Comparison of ENCODE assay signal across 9 mouse cellular contexts in the genomic region with DNA sequence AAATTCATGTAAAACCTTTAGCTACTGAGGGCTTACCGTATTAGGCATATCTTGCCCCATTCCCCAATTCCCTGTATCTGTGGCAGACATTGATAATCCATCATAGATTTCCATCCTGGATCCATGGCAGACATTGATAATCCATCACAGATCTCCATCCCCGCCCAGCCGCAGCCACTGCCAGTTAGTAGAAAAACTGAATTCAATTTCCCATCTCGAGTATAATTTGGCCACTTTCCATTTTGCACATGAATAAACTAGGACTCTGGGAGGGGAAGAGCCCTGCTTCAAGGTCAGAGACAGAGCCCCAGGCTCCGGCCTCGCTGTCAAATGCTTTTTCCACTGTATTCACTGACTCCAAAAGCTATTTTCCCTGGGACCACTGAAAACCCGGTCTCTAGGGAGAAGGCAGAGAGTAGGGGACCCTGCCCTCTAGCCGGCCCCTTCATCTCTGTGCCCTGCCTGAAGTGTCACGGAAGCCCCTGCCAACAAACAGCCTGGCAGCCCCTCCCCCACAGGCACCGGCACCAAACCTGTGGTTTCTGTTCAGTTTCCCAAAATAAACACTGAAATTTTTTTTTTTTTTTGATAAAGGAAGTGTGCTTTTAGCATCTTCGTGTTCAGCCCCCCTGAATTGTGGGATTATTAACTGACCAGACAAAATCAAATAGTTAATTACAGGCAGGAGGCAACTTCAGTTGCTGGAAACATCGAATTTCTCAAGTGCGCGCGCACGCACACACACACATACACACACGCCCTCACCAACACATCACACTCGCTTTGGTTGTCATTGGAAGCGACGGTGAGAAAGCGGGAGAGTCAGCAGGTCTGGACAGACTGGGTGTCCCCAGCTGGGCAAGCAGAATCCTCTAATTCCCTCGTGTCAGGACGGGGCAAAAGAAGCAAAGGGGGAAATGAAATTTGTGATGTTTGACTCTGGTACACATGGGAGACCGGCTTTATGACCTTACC. TPM values are rescaled to one million over a fixed set of nuclear protein-coding genes. Genes with fewer than 3 reads are reported as not detected.
DNase-seq lines count a peak whose midpoint lies in the region; ATAC-seq lines count a peak whose summit lies in the region.
"Had no signal": no experiment of that assay in that cellular context is flagged by ENCODE, and none has a peak within 500 bp of the region (broad histone marks: within the 10 kb centered on the region; RNA-seq: fewer than 3 reads in every experiment).

No protein-coding gene starts in this region.

- 38% methylated on average over 24 of the region's 24 CpGs for WGBS in lung, embryonic 15.5 days
- WGBS in embryonic facial prominence, embryonic 11.5 days: 55% methylated on average over 24 of the region's 24 CpGs
- 63% methylated on average over 24 of the region's 24 CpGs for WGBS in limb, embryonic 11.5 days

- no peaks in the 10 kb centered on the region for H3K27me3 ChIP-seq in lung, embryonic 15.5 days
- no peaks in the 10 kb centered on the region for H3K27me3 ChIP-seq in embryonic facial prominence, embryonic 11.5 days (ENCODE audit: control insufficient read depth, insufficient read depth, low read length)
- no peaks in the 10 kb centered on the region for H3K27me3 ChIP-seq in limb, embryonic 11.5 days (ENCODE audit: control insufficient read depth, insufficient read depth, low read length)

- peak overlapping the region; percentile 52 for H3K4me2 ChIP-seq in lung, embryonic 15.5 days
- peak overlapping the region; percentile 22 for H3K4me2 ChIP-seq in embryonic facial prominence, embryonic 11.5 days (ENCODE audit: low read depth, low read length)
- peak overlapping the region; percentile 20; the same call in 1 of the 2 replicates for H3K4me2 ChIP-seq in limb, embryonic 11.5 days (ENCODE audit: low read depth, severe bottlenecking)

- no peaks in the 10 kb centered on the region for H3K9me3 ChIP-seq in lung, embryonic 15.5 days
- no peaks in the 10 kb centered on the region for H3K9me3 ChIP-seq in embryonic facial prominence, embryonic 11.5 days (replicated peaks; ENCODE audit: control insufficient read depth, low read length)
- no peaks in the 10 kb centered on the region for H3K9me3 ChIP-seq in limb, embryonic 11.5 days (ENCODE audit: control insufficient read depth, low read length)

- no peak overlapping the region for H3K27ac ChIP-seq in lung, embryonic 15.5 days
- no peak overlapping the region for H3K27ac ChIP-seq in embryonic facial prominence, embryonic 11.5 days (replicated peaks; ENCODE audit: low read depth, low read length)
- no peak overlapping the region for H3K27ac ChIP-seq in limb, embryonic 11.5 days (replicated peaks; ENCODE audit: low read depth, low read length)
- H3K27ac ChIP-seq: left cerebral cortex, adult 2 months had no signal

- H3K4me1 ChIP-seq in lung, embryonic 15.5 days: peaks cover 4% of the 10 kb centered on the region; the same call in 1 of the 2 replicates
- no peaks in the 10 kb centered on the region for H3K4me1 ChIP-seq in embryonic facial prominence, embryonic 11.5 days (ENCODE audit: control insufficient read depth, insufficient read depth, low read length)
- no peaks in the 10 kb centered on the region for H3K4me1 ChIP-seq in limb, embryonic 11.5 days (ENCODE audit: control insufficient read depth, insufficient read depth, low read length)

- DNase-seq in lung, adult 18-20 months: no peak
- DNase-seq in embryonic facial prominence, embryonic 11.5 days (ENCODE audit: low spot score): peak; percentile 52
- no peak for DNase-seq in limb, embryonic 11.5 days (ENCODE audit: low spot score)
- peak; percentile 26 for DNase-seq in testis, postnatal 14 days (ENCODE audit: low spot score)

- H3K36me3 ChIP-seq in lung, embryonic 15.5 days: no peaks in the 10 kb centered on the region
- no peaks in the 10 kb centered on the region for H3K36me3 ChIP-seq in embryonic facial prominence, embryonic 11.5 days (replicated peaks; ENCODE audit: control insufficient read depth, insufficient read depth, low read depth, low read length)
- no peaks in the 10 kb centered on the region for H3K36me3 ChIP-seq in limb, embryonic 11.5 days (ENCODE audit: control insufficient read depth, insufficient read depth, low read length)

- peak overlapping the region; percentile 27 for H3K4me3 ChIP-seq in lung, embryonic 15.5 days
- H3K4me3 ChIP-seq in embryonic facial prominence, embryonic 11.5 days (ENCODE audit: low read depth, low read length): peak overlapping the region; percentile 11
- H3K4me3 ChIP-seq in limb, embryonic 11.5 days (ENCODE audit: low read depth, low read length): no peak overlapping the region
- H3K4me3 ChIP-seq: left cerebral cortex, adult 2 months had no signal

- ATAC-seq in lung, embryonic 15.5 days (ENCODE audit: borderline replicate concordance, extremely low read depth, low FRiP score, low TSS enrichment): peak; percentile 28; the same call in 1 of the 2 replicates
- ATAC-seq in embryonic facial prominence, embryonic 11.5 days (replicated peaks; ENCODE audit: insufficient number of reproducible peaks, low FRiP score, low TSS enrichment, low read depth): no peak
- no peak for ATAC-seq in limb, embryonic 11.5 days (ENCODE audit: insufficient number of reproducible peaks, low FRiP score, low TSS enrichment, low read depth)
- ATAC-seq in inflammation-experienced regulatory T-cells, adult 6 months: no peak
- ATAC-seq in megakaryocyte progenitor cell, adult 5-6 weeks (replicated peaks; ENCODE audit: poor library complexity): no peak
- ATAC-seq in erythroid progenitor cell, adult 5-6 weeks (replicated peaks; ENCODE audit: low FRiP score, poor library complexity, severe bottlenecking): no peak

- peak overlapping the region; percentile 3; the same call in 1 of the 2 replicates for H3K9ac ChIP-seq in lung, embryonic 15.5 days
- H3K9ac ChIP-seq in embryonic facial prominence, embryonic 11.5 days (replicated peaks; ENCODE audit: low read length): peak overlapping the region; percentile 23
- no peak overlapping the region for H3K9ac ChIP-seq in limb, embryonic 11.5 days (ENCODE audit: low read length)

RNA-seq across cellular contexts. Expression of a gene that starts 14.0 kb away (rescaled TPM):
- polyA plus RNA-seq in lung, embryonic 15.5 days (2015; fragmentation: Nextera tagmentation; extraction: Ambion mirVana): 9.4 and 9.7 TPM in 2 replicates
- 52.4 and 53.9 TPM in 2 replicates for polyA plus RNA-seq in embryonic facial prominence, embryonic 11.5 days (2014; fragmentation: Nextera tagmentation; extraction: Ambion mirVana)
- 45.9 and 48.3 TPM in 2 replicates for polyA plus RNA-seq in limb, embryonic 11.5 days (2014; fragmentation: Nextera tagmentation; extraction: Ambion mirVana)
- polyA plus RNA-seq in inflammation-experienced regulatory T-cells, adult 6 months (2017; shearing (Covaris generic)): not detected
- total RNA-seq in megakaryocyte progenitor cell, adult 5-6 weeks (2015): not detected in 2 replicates
- not detected in 2 replicates for total RNA-seq in megakaryocyte progenitor cell, adult 5-6 weeks (2017)
- not detected in 2 replicates for total RNA-seq in erythroid progenitor cell, adult 5-6 weeks (2015; ENCODE audit: low replicate concordance)
- not detected in 2 replicates for total RNA-seq in erythroid progenitor cell, adult 5-6 weeks (2017; ENCODE audit: low replicate concordance)

RNA-seq across cellular contexts. Expression of a gene that starts 50.7 kb away (rescaled TPM):
- 4.7 and 7.0 TPM in 2 replicates for polyA plus RNA-seq in lung, embryonic 15.5 days (2015; fragmentation: Nextera tagmentation; extraction: Ambion mirVana)
- polyA plus RNA-seq in embryonic facial prominence, embryonic 11.5 days (2014; fragmentation: Nextera tagmentation; extraction: Ambion mirVana): not detected in 2 replicates
- not detected in 2 replicates for polyA plus RNA-seq in limb, embryonic 11.5 days (2014; fragmentation: Nextera tagmentation; extraction: Ambion mirVana)
- polyA plus RNA-seq in inflammation-experienced regulatory T-cells, adult 6 months (2017; shearing (Covaris generic)): not detected
- total RNA-seq in megakaryocyte progenitor cell, adult 5-6 weeks (2015): not detected in 2 replicates
- total RNA-seq in megakaryocyte progenitor cell, adult 5-6 weeks (2017): not detected in 2 replicates
- not detected in 2 replicates for total RNA-seq in erythroid progenitor cell, adult 5-6 weeks (2015; ENCODE audit: low replicate concordance)
- total RNA-seq in erythroid progenitor cell, adult 5-6 weeks (2017; ENCODE audit: low replicate concordance): not detected in 2 replicates
- total RNA-seq: left cerebral cortex, adult 2 months had no signal

Comparison
In these comparisons a context has a peak if more than half of its experiments do, and no peak if none do; other contexts are left out.
1. DNase-seq: peak in embryonic facial prominence, embryonic 11.5 days (single experiment) and testis, postnatal 14 days (single experiment); none in lung, adult 18-20 months (0 of 2) and limb, embryonic 11.5 days (single experiment).
2. Peak in every context shown above with its lines, with median percentiles within 50 percentile points of each other: H3K4me2 ChIP-seq.